Mouse (Mus musculus): Measurements from ENCODE around the gene Mtm1. TPM values are rescaled to one million over a fixed set of nuclear protein-coding genes. Genes with fewer than 3 reads are reported as not detected.
A peak's percentile ranks its signal among the peaks of the same experiment; 100 is the strongest.

Mtm1 gene
- polyA plus RNA-seq, 1 experiment from 2014 or later: 5.3 TPM

DNA sequence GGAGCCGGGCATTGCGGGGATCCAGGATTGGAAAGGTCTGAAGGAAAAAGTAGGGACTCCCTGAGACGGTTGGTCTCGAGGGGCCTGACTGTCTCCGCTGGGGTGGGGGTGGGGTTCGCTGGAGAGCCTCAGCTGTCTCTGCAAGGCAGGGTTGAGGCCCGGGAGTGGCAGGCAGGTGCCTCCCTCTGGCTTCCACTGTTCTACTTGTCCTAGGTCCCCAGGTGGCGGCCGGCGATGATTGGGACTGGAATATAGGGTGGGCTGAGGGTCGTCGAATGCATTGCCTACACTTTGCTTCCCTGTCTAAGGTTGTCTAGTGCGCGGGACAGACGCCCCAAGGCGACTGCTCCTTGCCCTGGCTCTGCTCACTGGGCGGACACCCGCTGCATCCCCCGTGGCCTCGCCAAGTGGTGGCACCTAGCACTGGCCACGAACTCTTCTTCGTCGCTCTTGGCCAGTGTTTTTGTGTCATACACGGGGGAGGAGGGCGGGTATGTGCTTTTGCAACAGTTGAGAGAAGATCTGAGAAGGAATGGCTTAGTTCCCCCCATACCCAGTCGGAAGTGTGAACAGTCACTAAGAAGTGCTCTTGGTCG, 4.6 kb downstream of the Mtm1 start:
- H3K9me3 ChIP-seq (replicated peaks; ENCODE audit: control insufficient read depth, low read length): no peaks in the 10 kb centered on the region
- H3K9ac ChIP-seq (ENCODE audit: low read length): peak overlapping the region; percentile 70
- no peaks in the 10 kb centered on the region for H3K27me3 ChIP-seq (ENCODE audit: control insufficient read depth, insufficient read depth, low read length)
- H3K36me3 ChIP-seq (ENCODE audit: control insufficient read depth, insufficient read depth): no peaks in the 10 kb centered on the region
- ATAC-seq (replicated peaks; ENCODE audit: extremely low read depth, insufficient read depth, low FRiP score): peak; percentile 77
- H3K4me3 ChIP-seq (ENCODE audit: low read length): peak overlapping the region; percentile 62
- 16% methylated on average over 27 of the region's 27 CpGs for WGBS
- peak overlapping the region; percentile 59 for H3K4me2 ChIP-seq (ENCODE audit: low read depth, low read length)
- H3K27ac ChIP-seq (ENCODE audit: low read length): no peak overlapping the region
- H3K4me1 ChIP-seq (ENCODE audit: control insufficient read depth, insufficient read depth, low read length): no peaks in the 10 kb centered on the region

DNA sequence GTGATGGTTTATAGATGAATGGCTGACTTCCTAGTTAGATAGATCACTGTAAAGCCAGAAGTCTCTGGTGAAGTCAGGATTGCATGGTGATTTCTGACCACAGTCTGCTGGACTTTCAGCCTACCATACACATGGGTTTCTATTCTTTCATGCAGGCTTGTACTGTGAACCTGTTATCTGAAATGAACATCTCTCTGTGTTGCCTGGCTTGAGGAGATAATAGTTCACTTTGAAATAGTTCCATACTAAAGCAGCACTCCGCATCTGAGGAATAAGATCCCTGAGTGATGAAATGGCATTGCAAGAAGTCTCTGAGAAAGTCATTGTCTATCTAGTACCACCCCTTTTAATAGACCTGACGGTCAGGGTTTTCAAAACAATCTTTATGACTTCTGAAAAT, 6.3 kb downstream of the Mtm1 start:
- Histone ChIP-seq H3K4me1 (ENCODE audit: control insufficient read depth, insufficient read depth, low read length) (no peaks in the 10 kb centered on the region), H3K4me2 (ENCODE audit: low read depth, low read length) (no peak overlapping the region)

DNA sequence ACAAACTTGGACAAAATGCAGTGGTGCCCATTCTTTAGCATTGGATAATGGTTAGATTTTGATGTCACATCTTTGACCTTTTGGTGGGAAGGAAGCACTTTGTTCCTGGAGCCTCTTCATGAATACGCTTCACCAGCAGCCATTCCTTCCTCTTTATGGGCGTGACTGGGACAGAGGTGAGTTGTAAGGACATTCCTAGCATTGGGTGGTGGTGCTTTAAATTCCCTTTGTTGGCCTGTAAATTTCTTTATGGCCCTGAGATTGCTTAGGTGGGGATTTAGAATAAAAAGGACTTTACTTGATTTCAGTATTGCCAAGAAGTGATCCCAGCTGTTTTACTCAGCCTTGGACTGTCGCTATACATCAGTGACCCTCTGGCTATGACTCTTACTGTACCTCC, 8.3 kb downstream of the Mtm1 start:
- WGBS: 79% methylated on average over 3 of the region's 3 CpGs

More for the DNA sequence above, 6.3 kb downstream of the Mtm1 start:
- H3K36me3 ChIP-seq (ENCODE audit: control insufficient read depth, insufficient read depth): no peaks in the 10 kb centered on the region
- no peak overlapping the region for H3K27ac ChIP-seq (ENCODE audit: low read length)
- 79% methylated on average over 2 of the region's 2 CpGs for WGBS
- H3K9me3 ChIP-seq (replicated peaks; ENCODE audit: control insufficient read depth, low read length): no peaks in the 10 kb centered on the region
- ATAC-seq (replicated peaks; ENCODE audit: extremely low read depth, insufficient read depth, low FRiP score): no peak
- no peak overlapping the region for H3K9ac ChIP-seq (ENCODE audit: low read length)
- no peaks in the 10 kb centered on the region for H3K27me3 ChIP-seq (ENCODE audit: control insufficient read depth, insufficient read depth, low read length)
- H3K4me3 ChIP-seq (ENCODE audit: low read length): no peak overlapping the region

GRCm38 (mm10) chrX:71220896-71221295, 10.3 kb downstream of the Mtm1 start:
- 55% methylated on average over 3 of the region's 3 CpGs for WGBS
- ATAC-seq (replicated peaks; ENCODE audit: extremely low read depth, insufficient read depth, low FRiP score): no peak

More for the DNA sequence above, 8.3 kb downstream of the Mtm1 start:
- Histone ChIP-seq H3K36me3 (ENCODE audit: control insufficient read depth, insufficient read depth) (no peaks in the 10 kb centered on the region), H3K9ac (ENCODE audit: low read length) (no peak overlapping the region), H3K9me3 (replicated peaks; ENCODE audit: control insufficient read depth, low read length) (no peaks in the 10 kb centered on the region), H3K27ac (ENCODE audit: low read length) (no peak overlapping the region), H3K4me2 (ENCODE audit: low read depth, low read length) (no peak overlapping the region), H3K4me1 (ENCODE audit: control insufficient read depth, insufficient read depth, low read length) (no peaks in the 10 kb centered on the region), H3K4me3 (ENCODE audit: low read length) (no peak overlapping the region), H3K27me3 (ENCODE audit: control insufficient read depth, insufficient read depth, low read length) (no peaks in the 10 kb centered on the region)
- no peak for ATAC-seq (replicated peaks; ENCODE audit: extremely low read depth, insufficient read depth, low FRiP score)

GRCm38 (mm10) chrX:71222648-71223408, 12.3 kb downstream of the Mtm1 start:
- Histone ChIP-seq H3K36me3 (ENCODE audit: control insufficient read depth, insufficient read depth) (no peaks in the 10 kb centered on the region), H3K4me2 (ENCODE audit: low read depth, low read length) (no peak overlapping the region), H3K4me3 (ENCODE audit: low read length) (no peak overlapping the region), H3K9me3 (replicated peaks; ENCODE audit: control insufficient read depth, low read length) (no peaks in the 10 kb centered on the region), H3K4me1 (ENCODE audit: control insufficient read depth, insufficient read depth, low read length) (no peaks in the 10 kb centered on the region), H3K27ac (ENCODE audit: low read length) (no peak overlapping the region), H3K27me3 (ENCODE audit: control insufficient read depth, insufficient read depth, low read length) (no peaks in the 10 kb centered on the region), H3K9ac (ENCODE audit: low read length) (no peak overlapping the region)
- ATAC-seq (replicated peaks; ENCODE audit: extremely low read depth, insufficient read depth, low FRiP score): no peak
- WGBS: 76% methylated on average over 4 of the region's 4 CpGs

More at GRCm38 (mm10) chrX:71220896-71221295, 10.3 kb downstream of the Mtm1 start:
- H3K9me3 ChIP-seq (replicated peaks; ENCODE audit: control insufficient read depth, low read length): no peaks in the 10 kb centered on the region
- H3K4me2 ChIP-seq (ENCODE audit: low read depth, low read length): no peak overlapping the region
- H3K4me1 ChIP-seq (ENCODE audit: control insufficient read depth, insufficient read depth, low read length): no peaks in the 10 kb centered on the region
- no peaks in the 10 kb centered on the region for H3K27me3 ChIP-seq (ENCODE audit: control insufficient read depth, insufficient read depth, low read length)
- H3K4me3 ChIP-seq (ENCODE audit: low read length): no peak overlapping the region
- H3K36me3 ChIP-seq (ENCODE audit: control insufficient read depth, insufficient read depth): no peaks in the 10 kb centered on the region
- H3K9ac ChIP-seq (ENCODE audit: low read length): no peak overlapping the region
- H3K27ac ChIP-seq (ENCODE audit: low read length): no peak overlapping the region

GRCm38 (mm10) chrX:71226881-71227280, 16.3 kb downstream of the Mtm1 start:
- no peaks in the 10 kb centered on the region for H3K27me3 ChIP-seq (ENCODE audit: control insufficient read depth, insufficient read depth, low read length)
- no peaks in the 10 kb centered on the region for H3K4me1 ChIP-seq (ENCODE audit: control insufficient read depth, insufficient read depth, low read length)
- no peak overlapping the region for H3K9ac ChIP-seq (ENCODE audit: low read length)
- H3K4me2 ChIP-seq (ENCODE audit: low read depth, low read length): no peak overlapping the region
- no peak for ATAC-seq (replicated peaks; ENCODE audit: extremely low read depth, insufficient read depth, low FRiP score)
- no peak overlapping the region for H3K4me3 ChIP-seq (ENCODE audit: low read length)
- 71% methylated on average over 5 of the region's 5 CpGs for WGBS
- H3K27ac ChIP-seq (ENCODE audit: low read length): no peak overlapping the region
- no peaks in the 10 kb centered on the region for H3K36me3 ChIP-seq (ENCODE audit: control insufficient read depth, insufficient read depth)
- no peaks in the 10 kb centered on the region for H3K9me3 ChIP-seq (replicated peaks; ENCODE audit: control insufficient read depth, low read length)

GRCm38 (mm10) chrX:71228200-71228599, 17.6 kb downstream of the Mtm1 start:
- no peak overlapping the region for H3K4me3 ChIP-seq (ENCODE audit: low read length)
- no peak overlapping the region for H3K4me2 ChIP-seq (ENCODE audit: low read depth, low read length)
- no peak for ATAC-seq (replicated peaks; ENCODE audit: extremely low read depth, insufficient read depth, low FRiP score)
- H3K9ac ChIP-seq (ENCODE audit: low read length): no peak overlapping the region
- no peak overlapping the region for H3K27ac ChIP-seq (ENCODE audit: low read length)
- no peaks in the 10 kb centered on the region for H3K36me3 ChIP-seq (ENCODE audit: control insufficient read depth, insufficient read depth)
- H3K9me3 ChIP-seq (replicated peaks; ENCODE audit: control insufficient read depth, low read length): no peaks in the 10 kb centered on the region
- H3K27me3 ChIP-seq (ENCODE audit: control insufficient read depth, insufficient read depth, low read length): no peaks in the 10 kb centered on the region
- H3K4me1 ChIP-seq (ENCODE audit: control insufficient read depth, insufficient read depth, low read length): no peaks in the 10 kb centered on the region
- WGBS: 75% methylated on average over 3 of the region's 3 CpGs

DNA sequence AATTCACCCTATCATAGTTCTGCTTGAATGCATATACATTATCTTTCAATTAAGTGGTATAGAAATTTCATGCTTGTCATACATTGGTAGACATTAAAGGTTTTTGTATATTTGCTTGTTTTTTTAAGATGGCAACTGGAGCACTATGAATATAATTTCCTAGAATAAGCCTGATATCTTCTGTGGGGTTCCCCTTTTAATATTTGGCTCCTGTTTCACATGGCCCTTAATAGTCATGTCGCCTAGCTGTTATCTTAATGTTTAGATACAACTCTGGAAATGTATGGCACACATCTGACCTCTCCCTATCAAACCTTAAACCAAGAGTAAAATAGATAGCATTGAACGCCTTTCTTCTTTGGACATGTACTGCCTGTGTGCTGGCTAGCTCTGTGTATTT, 20.3 kb downstream of the Mtm1 start:
- H3K4me2 ChIP-seq (ENCODE audit: low read depth, low read length): no peak overlapping the region
- no peak overlapping the region for H3K27ac ChIP-seq (ENCODE audit: low read length)
- H3K4me1 ChIP-seq (ENCODE audit: control insufficient read depth, insufficient read depth, low read length): no peaks in the 10 kb centered on the region
- no peaks in the 10 kb centered on the region for H3K9me3 ChIP-seq (replicated peaks; ENCODE audit: control insufficient read depth, low read length)
- H3K4me3 ChIP-seq (ENCODE audit: low read length): no peak overlapping the region
- H3K36me3 ChIP-seq (ENCODE audit: control insufficient read depth, insufficient read depth): no peaks in the 10 kb centered on the region
- no peaks in the 10 kb centered on the region for H3K27me3 ChIP-seq (ENCODE audit: control insufficient read depth, insufficient read depth, low read length)
- no peak overlapping the region for H3K9ac ChIP-seq (ENCODE audit: low read length)
- no peak for ATAC-seq (replicated peaks; ENCODE audit: extremely low read depth, insufficient read depth, low FRiP score)
- WGBS: 51% methylated on average over 2 of the region's 2 CpGs

DNA sequence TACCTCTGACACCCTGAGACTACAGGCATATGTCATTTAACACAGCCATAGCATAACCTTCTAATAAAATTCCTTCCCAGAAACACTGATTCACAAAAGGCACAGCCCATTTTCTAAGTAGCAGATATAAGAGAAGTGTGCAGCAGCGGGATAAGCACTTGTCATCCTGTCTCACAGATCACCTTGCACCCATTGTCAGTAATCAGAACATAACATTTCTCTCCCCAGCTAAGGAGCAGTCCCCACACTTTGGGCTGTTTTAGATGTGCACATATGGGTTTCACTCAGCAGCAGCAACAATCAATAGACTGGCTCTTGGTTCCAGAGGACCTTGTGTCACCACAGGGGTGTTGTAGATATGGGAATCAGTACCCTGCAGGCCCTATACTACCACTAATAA, 45.9 kb downstream of the Mtm1 start:
- no peaks in the 10 kb centered on the region for H3K27me3 ChIP-seq (ENCODE audit: control insufficient read depth, insufficient read depth, low read length)
- 79% methylated on average over 1 of the region's 1 CpGs for WGBS
- ATAC-seq (replicated peaks; ENCODE audit: extremely low read depth, insufficient read depth, low FRiP score): no peak
- no peaks in the 10 kb centered on the region for H3K4me1 ChIP-seq (ENCODE audit: control insufficient read depth, insufficient read depth, low read length)
- no peak overlapping the region for H3K4me3 ChIP-seq (ENCODE audit: low read length)
- no peaks in the 10 kb centered on the region; the same call in 1 of the 2 replicates for H3K36me3 ChIP-seq (ENCODE audit: control insufficient read depth, insufficient read depth)
- no peak overlapping the region for H3K4me2 ChIP-seq (ENCODE audit: low read depth, low read length)
- no peak overlapping the region for H3K9ac ChIP-seq (ENCODE audit: low read length)
- H3K9me3 ChIP-seq (replicated peaks; ENCODE audit: control insufficient read depth, low read length): no peaks in the 10 kb centered on the region
- no peak overlapping the region for H3K27ac ChIP-seq (ENCODE audit: low read length)
